Mouse (Mus musculus) kidney, adult 11 months (tissue): ENCODE measurements around the gene Atp5mpl.

Experiments used
- DNase-seq: peaks from one replicate; pipeline ENCODE4 v3.0.0; 2022

Gene Atp5mpl

DNA sequence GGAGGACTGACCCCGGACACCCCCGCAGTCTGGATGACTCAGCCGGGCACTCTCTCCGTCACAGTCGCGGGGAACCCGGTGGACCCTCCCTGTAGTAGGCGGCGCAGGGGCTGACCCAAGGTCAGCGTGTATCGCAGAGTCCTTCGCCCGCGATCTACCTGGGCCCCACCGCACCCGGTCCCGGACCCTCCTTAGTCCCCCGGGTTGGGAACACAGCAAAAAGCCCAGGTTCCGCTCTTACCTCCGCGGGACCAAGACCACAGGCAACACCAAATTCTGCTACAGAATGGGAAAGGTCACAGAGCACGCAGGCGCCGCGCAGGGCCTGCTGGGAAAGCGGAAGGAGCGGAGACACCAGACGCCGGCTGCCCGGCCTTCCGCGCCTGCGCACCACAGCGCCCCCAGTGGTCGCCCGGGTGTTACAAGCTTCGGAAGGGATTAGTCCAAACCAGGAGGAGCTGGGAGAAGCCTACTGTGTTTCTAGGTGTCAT lies at the start of gene Atp5mpl:
TSS of gene Atp5mpl (minus strand) at position 295 of the 491 bp plus-strand sequence.
- DNase-seq = peak; percentile 90

GRCm38 (mm10) chr12:112016346-112016745 lies 49.6 kb upstream of the Atp5mpl start:
- no peak for DNase-seq

DNA sequence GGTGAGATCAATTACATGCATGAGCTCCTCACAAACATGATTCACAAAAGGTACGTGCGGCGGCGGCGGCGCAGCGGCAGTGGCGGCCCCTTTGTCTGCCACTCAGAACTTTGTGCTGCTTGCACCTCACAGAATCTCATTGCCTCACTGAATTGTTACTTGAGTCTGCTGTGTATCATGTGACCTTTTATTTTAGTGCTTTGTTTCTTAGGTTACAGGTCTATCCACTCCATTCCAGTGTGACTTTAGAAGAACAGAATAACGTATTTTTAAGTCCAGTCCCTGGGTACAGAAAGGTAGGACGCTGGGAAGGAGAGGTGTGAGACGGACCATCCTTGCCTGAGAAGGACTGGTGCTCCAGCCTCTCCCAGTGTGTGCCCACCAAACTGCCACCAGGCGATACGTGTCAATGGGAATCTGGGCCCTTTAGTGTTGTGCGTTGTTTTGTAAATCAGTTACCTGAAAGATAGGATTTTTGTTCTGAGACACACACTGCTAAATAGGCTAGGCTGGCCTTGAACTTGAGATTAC lies 46.6 kb upstream of the Atp5mpl start:
- DNase-seq = no peak

- no peak for DNase-seq
These were observed 45.9 kb upstream of the Atp5mpl start for GRCm38 (mm10) chr12:112012511-112013270.

GRCm38 (mm10) chr12:112001223-112001622 lies 34.4 kb upstream of the Atp5mpl start:
- peak; percentile 55 for DNase-seq

DNA sequence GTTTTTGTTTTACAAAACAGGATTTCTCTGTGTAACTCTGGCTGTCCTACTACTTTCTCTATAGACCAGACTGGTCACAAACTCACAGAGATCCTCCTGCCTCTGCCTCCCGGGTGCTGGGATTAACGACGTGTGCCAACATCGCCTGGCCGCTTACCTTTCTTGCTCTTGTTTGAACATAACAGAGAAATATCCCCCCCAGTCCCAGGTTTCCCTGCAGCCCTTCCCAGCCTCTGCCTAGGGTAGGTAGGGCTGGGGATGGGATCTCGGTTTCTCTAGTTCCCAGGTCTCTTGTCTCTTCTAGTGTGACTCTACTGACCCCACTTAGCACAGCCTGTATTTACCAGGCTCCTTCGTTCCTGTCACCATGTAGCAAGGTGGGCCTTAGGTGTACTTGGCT lies 33.0 kb upstream of the Atp5mpl start:
- no peak for DNase-seq

DNA sequence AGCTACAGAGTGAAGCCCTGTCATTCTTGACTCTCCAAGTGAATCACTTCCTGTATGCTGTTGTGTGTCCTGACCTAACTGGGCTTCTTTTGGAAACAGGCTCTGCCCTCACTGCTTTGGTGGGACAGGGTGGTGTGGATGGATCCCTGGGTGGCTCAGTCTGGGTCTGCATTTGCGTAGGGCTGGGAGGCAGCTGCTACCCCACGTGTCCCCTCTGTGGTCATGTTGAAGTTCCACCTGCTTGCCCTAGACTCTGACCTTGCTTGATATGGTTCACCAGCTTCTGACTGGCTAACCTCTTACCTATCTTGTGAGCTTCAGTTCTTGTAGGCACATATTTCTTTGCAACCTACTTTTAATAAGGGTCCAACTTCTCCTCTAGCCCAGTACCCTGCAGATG lies 28.4 kb upstream of the Atp5mpl start:
- peak; percentile 77 for DNase-seq

DNA sequence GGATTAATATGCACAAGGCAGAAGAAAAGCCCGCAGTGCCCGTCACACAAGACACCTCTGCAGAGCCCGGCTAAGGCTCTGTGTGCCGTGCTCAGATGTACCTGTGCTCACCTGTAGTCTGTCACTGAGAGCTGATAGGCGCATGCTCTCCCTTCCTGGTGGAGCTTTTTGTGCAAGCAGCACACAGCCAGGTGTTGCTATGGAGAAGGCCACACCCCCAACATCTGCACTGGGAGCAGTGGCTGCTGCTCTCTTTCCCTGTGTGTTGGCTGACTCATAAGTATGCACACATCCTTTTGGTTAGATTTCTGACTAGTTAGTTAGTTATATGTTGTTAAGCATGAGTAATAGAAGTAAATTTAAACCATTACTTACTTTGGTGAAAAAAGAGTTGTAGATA lies 25.8 kb upstream of the Atp5mpl start:
- no peak for DNase-seq

DNA sequence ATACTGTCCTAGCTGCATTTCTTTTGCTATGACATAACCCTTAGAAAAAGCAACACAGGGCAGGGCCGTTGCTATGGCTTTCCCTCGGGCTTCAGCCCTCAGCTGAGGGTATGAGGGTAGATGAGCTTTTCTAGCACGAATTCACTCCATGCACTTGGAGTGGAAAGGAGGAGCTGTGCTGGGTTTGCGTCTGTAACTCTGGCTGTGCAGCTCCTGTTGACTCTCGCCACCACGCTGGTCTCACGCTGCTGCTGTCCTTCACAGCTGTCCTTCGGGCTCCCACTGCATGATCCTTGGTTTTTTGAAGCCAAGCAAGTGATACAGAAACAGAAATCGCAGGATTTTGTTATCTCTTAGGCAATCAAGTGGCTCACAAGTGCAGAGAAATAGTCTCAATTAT lies 20.0 kb upstream of the Atp5mpl start:
- no peak for DNase-seq

- no peak for DNase-seq
These were observed 16.4 kb upstream of the Atp5mpl start for GRCm38 (mm10) chr12:111983165-111983564.

GRCm38 (mm10) chr12:111981831-111982230 lies 15.1 kb upstream of the Atp5mpl start:
- DNase-seq = no peak

DNA sequence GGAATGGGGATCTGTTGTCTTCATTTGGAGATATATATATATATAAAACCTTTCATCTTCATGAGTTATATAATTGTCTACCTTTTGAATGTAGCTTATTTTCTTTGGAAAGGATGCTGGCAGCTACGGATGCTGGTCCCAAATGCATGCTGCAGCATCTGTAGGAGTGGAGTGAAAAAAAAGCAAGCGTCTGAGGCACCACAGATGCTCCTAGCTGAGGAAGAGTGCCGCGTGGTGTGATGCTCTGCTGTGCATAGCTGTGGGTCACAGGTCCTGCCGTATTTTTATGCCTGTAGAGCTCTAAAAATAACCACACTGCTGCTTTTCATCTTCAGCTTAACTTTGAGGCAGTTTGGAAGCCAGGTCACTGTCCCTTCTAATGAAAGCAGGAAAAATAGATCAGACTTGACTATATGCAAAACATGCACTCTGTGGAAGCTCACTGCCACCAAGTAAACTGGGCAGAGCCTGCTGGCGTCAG lies 14.2 kb upstream of the Atp5mpl start, which contains the start of gene Rd3l:
TSS of gene Rd3l (minus strand) at position 431 of the 481 bp plus-strand sequence.
- DNase-seq = no peak

DNA sequence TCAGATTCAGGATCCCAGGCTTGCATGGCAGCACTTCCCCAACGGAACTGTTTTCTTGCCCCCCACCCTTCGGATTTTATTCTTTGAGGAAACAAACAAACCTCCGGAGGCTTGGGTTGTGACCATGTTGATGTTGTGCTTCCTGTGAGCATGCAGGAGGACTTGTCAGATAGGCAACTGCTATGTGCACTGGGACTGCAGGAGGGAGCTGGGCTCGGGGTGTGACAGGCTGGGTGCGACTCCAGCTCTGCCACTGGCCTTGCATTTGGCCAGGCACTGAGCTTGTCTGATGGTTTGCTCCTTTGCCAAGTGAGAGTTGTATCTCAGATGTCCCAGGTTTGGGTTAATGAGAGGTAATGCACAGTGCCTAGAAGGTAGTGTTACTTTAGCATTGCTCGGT lies 11.5 kb upstream of the Atp5mpl start:
- DNase-seq = no peak

GRCm38 (mm10) chr12:111977138-111977537 lies 10.4 kb upstream of the Atp5mpl start:
- peak; percentile 18 for DNase-seq

DNA sequence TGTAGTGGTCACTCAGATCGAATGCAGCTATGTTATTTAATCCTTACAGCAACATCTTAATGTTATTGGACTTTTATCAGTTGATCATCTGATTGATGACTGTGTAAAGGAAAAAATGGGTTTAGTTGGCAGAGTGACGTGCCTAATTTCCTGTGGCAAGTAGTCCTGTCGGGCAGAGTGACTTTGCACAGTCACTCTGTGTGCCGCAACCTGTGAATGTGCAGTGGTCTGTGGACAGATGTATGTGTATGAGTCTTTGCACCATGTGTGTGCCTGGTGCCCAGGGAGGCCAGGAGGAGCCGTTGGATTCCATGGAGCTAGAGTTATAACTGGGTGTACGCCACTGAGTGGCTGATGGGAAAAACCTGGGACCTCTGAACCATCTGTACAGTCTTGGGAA lies 7.8 kb upstream of the Atp5mpl start:
- DNase-seq = no peak

DNA sequence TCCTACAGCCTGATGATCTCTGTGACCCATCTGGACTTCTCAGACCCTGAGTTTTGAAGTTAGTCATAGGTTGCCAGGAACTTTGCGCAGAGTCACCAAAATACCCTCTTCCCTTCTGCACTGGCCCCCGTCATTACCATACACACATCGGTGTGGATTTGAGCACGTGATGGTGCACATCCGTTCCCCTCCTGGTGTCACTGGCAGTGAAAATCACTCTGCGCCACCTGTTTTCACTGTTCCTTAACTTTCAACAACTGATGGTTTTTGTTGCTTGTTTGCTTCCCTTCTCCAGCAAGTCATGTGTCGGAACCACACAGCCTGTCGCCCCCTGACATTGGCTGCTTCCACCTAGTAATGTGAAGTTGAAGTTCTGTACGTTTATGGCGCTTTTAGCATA lies 5.7 kb upstream of the Atp5mpl start:
- DNase-seq = no peak

- DNase-seq = no peak
These were observed 4.5 kb upstream of the Atp5mpl start, which contains the start of gene Tdrd9 for GRCm38 (mm10) chr12:111971231-111971686. Gene Tdrd9 (plus strand): TSS chr12:111971559.

- no peak for DNase-seq
These were observed 3.3 kb upstream of the Atp5mpl start for GRCm38 (mm10) chr12:111970085-111970484.

GRCm38 (mm10) chr12:111963339-111963738 lies 3.4 kb downstream of the Atp5mpl start:
- DNase-seq = peak; percentile 64

DNA sequence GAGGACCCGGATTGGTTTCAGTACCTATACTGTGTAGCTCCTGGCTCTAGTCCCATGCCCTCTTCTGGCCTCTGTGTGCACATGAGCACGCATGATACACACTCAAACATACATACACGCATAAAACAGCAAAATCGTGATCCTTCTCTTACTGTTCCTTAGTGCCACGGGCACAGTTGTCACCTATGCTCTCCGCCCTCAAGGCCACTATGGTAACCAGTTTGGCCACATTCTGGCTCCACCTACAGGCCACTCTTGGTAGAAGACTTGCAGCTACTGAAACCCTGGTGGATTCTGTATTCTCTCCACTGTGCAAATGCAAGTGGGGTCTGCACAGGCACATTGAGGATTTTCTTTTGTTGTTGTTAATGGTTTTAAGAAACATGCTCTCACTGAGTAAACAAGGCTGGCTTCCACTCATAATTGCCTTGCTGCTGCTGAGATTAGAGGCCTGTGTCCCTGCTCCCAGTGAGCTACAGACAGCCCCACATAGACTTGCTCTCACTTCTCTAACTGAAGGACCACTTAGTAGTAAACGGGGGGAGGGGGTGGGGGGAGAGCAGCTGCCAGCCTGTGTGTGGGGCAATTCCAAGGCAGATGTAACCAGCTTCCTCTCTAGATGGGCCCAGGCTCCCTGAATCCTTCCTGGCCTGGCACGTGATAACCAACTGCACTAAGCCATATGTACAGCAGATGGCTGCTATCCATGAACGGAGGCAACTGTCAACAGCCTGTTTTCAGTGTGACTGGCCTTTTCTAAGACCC lies 8.5 kb downstream of the Atp5mpl start:
- no peak for DNase-seq

DNA sequence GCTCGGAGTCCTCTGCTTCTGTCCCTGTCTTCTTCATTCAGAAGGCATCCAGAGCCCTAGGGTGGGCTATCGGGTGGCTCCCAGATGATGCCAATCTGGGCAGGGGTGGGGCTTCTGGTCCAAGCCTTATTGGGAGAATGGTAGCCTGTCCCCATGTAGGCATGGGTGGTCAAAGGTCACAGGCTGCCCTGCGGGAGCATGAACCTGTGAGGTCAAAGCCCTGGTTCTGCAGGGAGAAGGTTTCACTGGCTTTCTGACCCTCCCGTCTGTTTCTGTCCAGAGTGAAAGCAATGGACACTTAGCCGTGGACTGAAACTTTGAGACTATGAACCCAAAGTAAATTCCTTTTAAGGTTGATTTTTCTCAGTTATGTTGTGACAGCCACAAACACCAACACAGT lies 10.6 kb downstream of the Atp5mpl start:
- DNase-seq = no peak

DNA sequence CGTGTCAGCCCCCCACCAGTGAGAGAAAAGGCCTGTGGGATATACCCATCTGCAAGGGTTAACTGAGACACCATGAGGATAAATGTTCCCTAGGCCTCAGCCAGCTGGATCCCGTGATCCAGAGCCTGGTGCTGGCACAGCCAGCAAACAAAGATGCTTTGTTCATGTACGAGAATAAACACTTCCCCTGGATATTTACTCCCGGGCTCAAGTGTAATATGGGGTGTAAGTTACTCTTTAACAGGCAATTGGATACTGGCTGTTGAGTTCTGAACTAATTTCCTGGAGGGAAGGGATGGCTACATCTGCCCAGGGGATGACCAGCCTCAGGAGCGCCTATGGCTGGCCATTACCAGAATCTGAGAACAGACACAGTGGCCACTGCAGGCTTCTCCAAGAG lies 15.1 kb downstream of the Atp5mpl start:
- no peak for DNase-seq

DNA sequence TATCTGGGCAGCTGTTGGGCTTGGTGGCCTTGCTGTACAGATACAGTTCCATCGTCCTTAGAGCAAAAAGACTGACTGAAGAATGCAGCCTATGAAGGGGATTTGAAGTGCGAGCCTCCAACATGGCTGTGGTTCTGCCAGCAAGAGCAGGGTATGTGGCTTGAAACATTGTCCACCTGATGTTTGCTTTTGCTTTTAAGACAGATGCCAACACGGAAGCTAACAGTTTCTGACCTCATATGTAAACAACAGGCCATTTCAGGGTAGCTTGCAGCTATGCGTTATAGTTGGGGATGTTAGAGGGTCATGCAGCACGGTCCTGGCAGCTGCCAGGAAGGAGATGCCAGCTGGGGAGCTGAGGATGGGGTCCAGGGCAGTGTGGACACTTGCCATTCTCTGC lies 16.3 kb downstream of the Atp5mpl start:
- no peak for DNase-seq
